Mouse (Mus musculus): ENCODE measurements around the gene Akap5. TPM values are rescaled to one million over a fixed set of nuclear protein-coding genes. Genes with fewer than 3 reads are reported as not detected.

Akap5 gene
- polyA plus RNA-seq, 1 experiment from 2014 or later: 1.7 TPM

DNA sequence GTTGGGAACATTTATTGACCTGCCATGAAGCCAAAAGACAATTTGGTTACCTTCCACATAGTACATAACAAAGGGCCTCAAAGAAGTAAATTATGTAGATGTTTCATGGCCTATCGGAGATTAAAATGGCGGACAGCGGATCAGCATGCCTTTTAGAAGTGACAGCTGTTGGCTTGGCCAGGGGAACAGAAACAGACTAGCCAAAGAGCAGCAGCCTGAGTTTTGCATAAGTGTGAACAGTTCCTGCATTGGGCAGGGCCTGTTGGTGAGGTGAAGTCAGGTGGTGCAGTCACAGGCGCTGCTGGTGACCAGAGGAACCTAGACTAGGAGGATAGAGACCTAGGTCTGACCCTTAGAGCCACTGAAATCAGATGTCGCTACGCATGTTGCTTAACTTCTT, 52.4 kb downstream of the Akap5 start:
- no peaks in the 10 kb centered on the region for H3K9me3 ChIP-seq (ENCODE audit: control insufficient read depth, low read length)
- H3K36me3 ChIP-seq (ENCODE audit: control insufficient read depth, insufficient read depth, low read length): no peaks in the 10 kb centered on the region
- 95% methylated on average over 6 of the region's 6 CpGs for WGBS
- no peak for ATAC-seq (ENCODE audit: low FRiP score, low TSS enrichment)
- no peak overlapping the region for H3K4me3 ChIP-seq (ENCODE audit: low read length)
- no peaks in the 10 kb centered on the region for H3K27me3 ChIP-seq (ENCODE audit: control insufficient read depth, insufficient read depth, low read length)
- no peak overlapping the region for H3K27ac ChIP-seq (ENCODE audit: low read depth, low read length)
- H3K4me1 ChIP-seq (ENCODE audit: control insufficient read depth, insufficient read depth, low read length): peaks cover 17% of the 10 kb centered on the region
- no peak overlapping the region for H3K9ac ChIP-seq (ENCODE audit: low read depth, low read length)
- no peak overlapping the region for H3K4me2 ChIP-seq (replicated peaks; ENCODE audit: low read depth, low read length)

DNA sequence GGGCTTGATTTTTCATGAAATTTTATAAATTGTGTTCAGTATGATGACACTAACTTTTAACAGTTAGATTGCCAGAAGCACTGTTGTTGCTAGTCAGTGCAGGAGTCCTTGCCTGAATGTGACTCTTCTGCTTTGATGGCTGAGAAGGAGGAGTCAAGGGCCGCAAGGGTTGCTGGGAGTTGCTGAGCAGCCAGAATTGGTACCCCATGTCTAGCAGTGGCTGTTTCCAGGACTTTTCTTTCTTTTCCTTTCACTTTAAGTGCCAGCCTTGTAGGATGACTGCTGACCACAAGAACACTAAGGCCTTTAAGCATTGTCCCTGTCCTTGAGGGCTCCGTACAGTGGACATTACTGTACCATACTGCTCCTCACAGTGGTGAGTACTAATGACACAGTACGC, 53.0 kb downstream of the Akap5 start:
- H3K27me3 ChIP-seq (ENCODE audit: control insufficient read depth, insufficient read depth, low read length): no peaks in the 10 kb centered on the region
- H3K36me3 ChIP-seq (ENCODE audit: control insufficient read depth, insufficient read depth, low read length): no peaks in the 10 kb centered on the region
- H3K27ac ChIP-seq (ENCODE audit: low read depth, low read length): no peak overlapping the region
- no peaks in the 10 kb centered on the region for H3K9me3 ChIP-seq (ENCODE audit: control insufficient read depth, low read length)
- 91% methylated on average over 3 of the region's 3 CpGs for WGBS
- no peak for ATAC-seq (ENCODE audit: low FRiP score, low TSS enrichment)
- H3K4me3 ChIP-seq (ENCODE audit: low read length): no peak overlapping the region
- H3K4me2 ChIP-seq (replicated peaks; ENCODE audit: low read depth, low read length): no peak overlapping the region
- no peak overlapping the region for H3K9ac ChIP-seq (ENCODE audit: low read depth, low read length)
- peaks cover 11% of the 10 kb centered on the region for H3K4me1 ChIP-seq (ENCODE audit: control insufficient read depth, insufficient read depth, low read length)

DNA sequence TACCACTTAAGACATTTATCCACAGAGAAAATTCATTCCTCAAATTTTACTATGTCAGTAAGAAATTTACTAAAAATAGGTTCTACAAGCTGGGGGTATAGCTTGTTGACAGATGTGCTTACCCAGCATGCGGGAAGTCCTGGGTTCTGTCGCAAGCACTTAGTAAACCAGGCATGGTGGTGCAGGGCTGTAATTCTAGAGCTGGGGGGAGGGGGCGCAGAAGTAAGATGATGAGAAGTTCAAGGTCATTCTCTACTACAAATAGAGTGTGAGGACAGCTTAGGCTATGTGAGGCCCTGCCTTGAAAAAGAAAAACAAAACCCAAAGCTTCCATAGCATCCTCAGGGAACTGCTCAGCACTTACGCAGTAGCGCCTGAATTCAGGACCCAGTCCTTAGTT, 53.9 kb downstream of the Akap5 start:
- Histone ChIP-seq H3K9ac (ENCODE audit: low read depth, low read length) (no peak overlapping the region), H3K27me3 (ENCODE audit: control insufficient read depth, insufficient read depth, low read length) (no peaks in the 10 kb centered on the region), H3K4me2 (replicated peaks; ENCODE audit: low read depth, low read length) (no peak overlapping the region), H3K9me3 (ENCODE audit: control insufficient read depth, low read length) (no peaks in the 10 kb centered on the region), H3K4me3 (ENCODE audit: low read length) (no peak overlapping the region), H3K36me3 (ENCODE audit: control insufficient read depth, insufficient read depth, low read length) (no peaks in the 10 kb centered on the region), H3K4me1 (ENCODE audit: control insufficient read depth, insufficient read depth, low read length) (peaks cover 6% of the 10 kb centered on the region), H3K27ac (ENCODE audit: low read depth, low read length) (no peak overlapping the region)
- no peak for ATAC-seq (ENCODE audit: low FRiP score, low TSS enrichment)
- WGBS: 81% methylated on average over 5 of the region's 5 CpGs

DNA sequence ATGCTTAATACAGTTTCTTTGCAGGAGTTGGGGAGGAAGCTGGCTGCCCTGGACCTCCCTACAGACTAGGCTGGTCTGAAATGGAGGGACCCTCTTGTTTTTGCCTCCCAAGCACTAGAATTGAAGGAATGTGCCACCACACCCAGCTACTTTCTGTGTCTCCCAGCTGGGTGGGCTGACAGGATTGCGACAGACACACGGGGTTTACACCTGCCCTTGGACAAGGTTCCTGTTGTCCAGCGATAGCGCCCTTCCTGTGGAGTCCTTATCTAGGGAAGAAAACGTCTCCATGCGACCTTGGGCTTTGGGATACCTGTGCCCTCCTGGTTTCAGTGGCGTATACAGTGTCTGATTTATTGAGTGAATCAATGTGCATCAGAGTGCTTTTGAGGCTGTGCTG, 55.5 kb downstream of the Akap5 start:
- Histone ChIP-seq H3K9ac (ENCODE audit: low read depth, low read length) (no peak overlapping the region), H3K36me3 (ENCODE audit: control insufficient read depth, insufficient read depth, low read length) (peaks cover 1% of the 10 kb centered on the region; the same call in 1 of the 2 replicates), H3K4me2 (replicated peaks; ENCODE audit: low read depth, low read length) (no peak overlapping the region), H3K9me3 (ENCODE audit: control insufficient read depth, low read length) (no peaks in the 10 kb centered on the region), H3K27me3 (ENCODE audit: control insufficient read depth, insufficient read depth, low read length) (no peaks in the 10 kb centered on the region), H3K4me3 (ENCODE audit: low read length) (no peak overlapping the region), H3K27ac (ENCODE audit: low read depth, low read length) (no peak overlapping the region), H3K4me1 (ENCODE audit: control insufficient read depth, insufficient read depth, low read length) (no peaks in the 10 kb centered on the region; the same call in none of the 2 replicates)
- ATAC-seq (ENCODE audit: low FRiP score, low TSS enrichment): no peak
- WGBS: 80% methylated on average over 7 of the region's 7 CpGs

Other genes with a start within 250 kb of the Akap5 start
- gene Esr2, start 147.6 kb upstream of the Akap5 start, polyA plus RNA-seq (2014; fragmentation: Nextera tagmentation; extraction: Ambion mirVana): 0.39 and 0.57 TPM in 2 replicates
- gene Tex21, start 78.1 kb upstream of the Akap5 start, polyA plus RNA-seq (2014; fragmentation: Nextera tagmentation; extraction: Ambion mirVana): not detected in 2 replicates
- gene Mthfd1, start 69.6 kb upstream of the Akap5 start, polyA plus RNA-seq (2014; fragmentation: Nextera tagmentation; extraction: Ambion mirVana): 58.1 and 102 TPM in 2 replicates
- 19.9 and 20.5 TPM in 2 replicates for gene Zbtb25, start 44.7 kb downstream of the Akap5 start, polyA plus RNA-seq (2014; fragmentation: Nextera tagmentation; extraction: Ambion mirVana)
- gene Zbtb1, start 45.4 kb downstream of the Akap5 start, polyA plus RNA-seq (2014; fragmentation: Nextera tagmentation; extraction: Ambion mirVana): 8.3 and 12.5 TPM in 2 replicates
- gene Hspa2, start 79.3 kb downstream of the Akap5 start, polyA plus RNA-seq (2014; fragmentation: Nextera tagmentation; extraction: Ambion mirVana): 5.4 and 7.7 TPM in 2 replicates
- 3.4 and 3.9 TPM in 2 replicates for gene Ppp1r36, start 92.6 kb downstream of the Akap5 start, polyA plus RNA-seq (2014; fragmentation: Nextera tagmentation; extraction: Ambion mirVana)
- gene Plekhg3, start 206.0 kb downstream of the Akap5 start, polyA plus RNA-seq (2014; fragmentation: Nextera tagmentation; extraction: Ambion mirVana): 7.9 and 15.1 TPM in 2 replicates

Data from kidney, embryonic 14.5 days (tissue).